Mouse (Mus musculus) forebrain, embryonic 14.5 days (tissue): ENCODE data around the gene Zdhhc1. TPM values are rescaled to one million over a fixed set of nuclear protein-coding genes. Genes with fewer than 3 reads are reported as not detected.

Source experiments
- ATAC-seq: fragments of 200-750 bp; cut with Nextera tagmentation; 2 replicates; pipeline ENCODE4 v1.8.0; 2017; ENCODE audit warnings: mild to moderate bottlenecking, moderate library complexity
- DNase-seq: peaks from one replicate; pipeline ENCODE4 v3.0.0-alpha.2; 2015; ENCODE audit warnings: low spot score
- H3K27ac ChIP-seq: fragments of 300-500 bp; sonication (generic); 2 replicates; pipeline ENCODE4 v1.5.1; 2014; ENCODE audit warnings: low read depth, mild to moderate bottlenecking, control low read depth, low read length, moderate library complexity
- H3K27me3 ChIP-seq: fragments of 300-500 bp; sonication (generic); replicated peaks from 2 replicates; pipeline ENCODE4 v1.6.1; 2014; ENCODE audit warnings: low read length, control low read depth, mixed read lengths; ENCODE audit not compliant: control insufficient read depth, insufficient read depth
- H3K36me3 ChIP-seq: fragments of 300-500 bp; sonication (generic); 2 replicates; pipeline ENCODE4 v1.6.1; 2014; ENCODE audit warnings: low read length, control low read depth; ENCODE audit not compliant: control insufficient read depth, insufficient read depth
- H3K4me1 ChIP-seq: fragments of 300-500 bp; sonication (generic); 2 replicates; pipeline ENCODE4 v1.6.1; 2014; ENCODE audit warnings: antibody characterized with exemption, low read length, control low read depth; ENCODE audit not compliant: control insufficient read depth, insufficient read depth
- H3K4me2 ChIP-seq: fragments of 300-500 bp; sonication (generic); 2 replicates; pipeline ENCODE4 v1.6.1; 2014; ENCODE audit warnings: mild to moderate bottlenecking, control low read depth, low read length
- H3K4me3 ChIP-seq: fragments of 300-500 bp; sonication (generic); 2 replicates; pipeline ENCODE4 v1.5.1; 2014; ENCODE audit warnings: low read depth, low read length, control low read depth
- H3K9ac ChIP-seq: fragments of 300-500 bp; sonication (generic); 2 replicates; pipeline ENCODE4 v1.6.1; 2014; ENCODE audit warnings: mild to moderate bottlenecking, low read length, control low read depth, moderate library complexity
- H3K9me3 ChIP-seq: fragments of 300-500 bp; sonication (generic); replicated peaks from 2 replicates; pipeline ENCODE4 v1.6.1; 2016; ENCODE audit warnings: low read length, control low read depth, mixed read lengths; ENCODE audit not compliant: control insufficient read depth
- WGBS: fragments of 180-500 bp; shearing (Covaris S2); extraction: QIAGEN DNeasy Blood & Tissue Kit; methylation state at CpG from one replicate; pipeline ENCODE4 v1.1.7; 2014; 5-methylcytosine and 5-hydroxymethylcytosine counted together
- polyA plus RNA-seq: library from polyadenylated mRNA; unstranded; fragments of >200 nt; fragmentation: Nextera tagmentation; extraction: Ambion mirVana; gene quantifications from 2 replicates; pipeline ENCODE4 v1.2.1, GENCODE M21; 2014

Zdhhc1 gene
- polyA plus RNA-seq: 15.5 and 22.0 TPM in 2 replicates

DNA sequence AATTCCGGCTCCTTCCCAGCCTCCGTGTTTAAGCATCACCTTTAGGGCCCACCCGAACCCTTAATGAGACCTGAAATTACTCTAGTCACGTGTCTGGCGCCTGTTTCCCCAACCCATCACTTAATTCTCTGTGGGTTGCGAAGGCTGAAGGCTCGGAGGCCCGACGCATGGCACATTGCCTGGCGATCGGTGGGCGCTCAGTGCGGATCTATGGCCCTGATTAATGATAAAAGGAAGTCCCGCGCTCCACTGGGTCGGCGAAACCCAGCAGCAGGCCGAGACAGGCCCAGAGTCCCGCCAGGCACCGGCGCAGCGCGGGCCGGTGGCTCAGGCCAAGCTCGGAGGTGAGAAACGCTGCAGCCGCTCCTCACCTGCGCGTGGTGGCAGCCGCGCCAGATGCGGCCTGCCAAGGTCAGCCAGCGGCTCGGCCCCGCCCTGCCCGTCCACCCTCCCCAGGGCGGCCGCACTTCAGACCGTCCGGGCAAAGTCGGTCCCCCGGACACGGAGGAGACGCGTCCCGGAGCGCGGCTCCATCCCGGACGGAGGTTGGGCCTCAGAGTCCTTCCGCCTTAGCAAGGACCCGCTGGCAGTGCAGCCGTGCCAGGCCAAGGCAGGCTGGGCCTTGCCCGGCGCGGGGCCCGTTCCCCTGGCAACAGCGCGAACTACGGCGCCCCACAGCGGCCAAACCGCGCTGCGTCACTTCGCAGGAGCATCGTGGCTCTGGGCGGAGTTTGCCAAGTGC lies at the start of gene Zdhhc1:
TSS of gene Zdhhc1 (minus strand) at position 464 of the 742 bp plus-strand sequence.
- Histone ChIP-seq H3K9ac (peak within 1 kb of the TSS; percentile 86), H3K27ac (peak within 1 kb of the TSS; percentile 72), H3K4me1 (peaks cover 4% of the 10 kb centered on the region; the same call in 1 of the 2 replicates), H3K4me2 (peak within 1 kb of the TSS; percentile 96), H3K4me3 (peak within 1 kb of the TSS; percentile 71), H3K27me3 (no peaks in the 10 kb centered on the region), H3K9me3 (no peaks in the 10 kb centered on the region), H3K36me3 (no peaks in the 10 kb centered on the region)
- peak; percentile 86 for DNase-seq
- WGBS: under 1% methylated on average over 64 of the region's 68 CpGs
- peak; percentile 93 for ATAC-seq

DNA sequence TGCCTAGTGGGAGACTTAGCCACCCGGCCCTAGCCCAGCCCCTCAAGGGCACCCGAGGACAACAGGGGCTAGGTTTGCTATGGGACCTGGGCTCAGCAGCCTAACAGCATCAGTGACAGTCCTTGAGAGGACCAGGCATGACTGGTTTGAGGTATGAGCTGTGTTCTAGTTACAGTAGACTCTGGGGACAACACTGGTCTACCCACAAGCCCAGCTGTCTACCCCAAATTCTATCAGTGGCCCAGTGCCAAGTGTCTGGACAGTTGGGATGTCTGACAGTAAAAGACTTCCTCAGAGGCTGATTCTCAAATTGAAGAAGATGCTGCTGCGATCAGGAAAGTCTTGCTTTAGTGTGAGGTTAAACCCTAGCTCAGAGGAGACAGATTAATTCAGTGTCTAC lies 48.5 kb upstream of the Zdhhc1 start:
- 86% methylated on average over 3 of the region's 3 CpGs for WGBS
- ATAC-seq (no peak), DNase-seq (no peak)
- Histone ChIP-seq H3K36me3 (no peaks in the 10 kb centered on the region), H3K9ac (no peak overlapping the region), H3K27me3 (no peaks in the 10 kb centered on the region), H3K9me3 (no peaks in the 10 kb centered on the region), H3K27ac (no peak overlapping the region), H3K4me3 (no peak overlapping the region), H3K4me2 (no peak overlapping the region), H3K4me1 (no peaks in the 10 kb centered on the region)

- no peak for ATAC-seq
- no peaks in the 10 kb centered on the region for H3K9me3 ChIP-seq
- H3K4me2 ChIP-seq: no peak overlapping the region
- H3K9ac ChIP-seq: no peak overlapping the region
- no peaks in the 10 kb centered on the region for H3K36me3 ChIP-seq
- no peaks in the 10 kb centered on the region for H3K27me3 ChIP-seq
- no peak overlapping the region for H3K4me3 ChIP-seq
- H3K27ac ChIP-seq: 0 out of 2 replicates have a peak overlapping the region, but pooled peaks have one; percentile 22
- no peaks in the 10 kb centered on the region for H3K4me1 ChIP-seq
- no peak for DNase-seq
- WGBS: 66% methylated on average over 7 of the region's 7 CpGs
These were observed 48.0 kb upstream of the Zdhhc1 start for GRCm38 (mm10) chr8:105544544-105545205.

DNA sequence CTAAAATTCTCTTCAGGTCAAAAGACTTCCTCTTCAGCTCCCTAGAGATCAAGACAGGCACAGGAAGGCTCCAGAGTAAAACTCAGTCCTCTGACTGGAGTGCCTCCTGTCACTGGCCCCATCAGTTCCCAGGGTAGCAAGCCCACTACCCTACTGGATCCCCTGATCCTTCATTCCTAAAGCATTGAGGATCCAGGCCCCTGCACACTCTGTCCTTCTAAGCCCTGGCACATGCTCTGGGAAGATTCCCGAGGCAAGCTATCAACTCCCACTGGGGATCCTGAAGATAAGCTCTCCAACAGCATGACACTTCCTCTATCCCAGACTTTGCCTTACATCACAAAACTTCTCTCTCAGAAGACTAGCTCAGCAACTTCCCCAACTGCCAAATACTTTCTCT lies 47.0 kb upstream of the Zdhhc1 start:
- Histone ChIP-seq H3K4me2 (no peak overlapping the region), H3K36me3 (peaks cover 8% of the 10 kb centered on the region), H3K4me3 (no peak overlapping the region), H3K9ac (no peak overlapping the region), H3K27me3 (no peaks in the 10 kb centered on the region), H3K9me3 (no peaks in the 10 kb centered on the region), H3K4me1 (no peaks in the 10 kb centered on the region), H3K27ac (no peak overlapping the region)
- ATAC-seq (no peak), DNase-seq (no peak)
- 78% methylated on average over 1 of the region's 1 CpGs for WGBS

DNA sequence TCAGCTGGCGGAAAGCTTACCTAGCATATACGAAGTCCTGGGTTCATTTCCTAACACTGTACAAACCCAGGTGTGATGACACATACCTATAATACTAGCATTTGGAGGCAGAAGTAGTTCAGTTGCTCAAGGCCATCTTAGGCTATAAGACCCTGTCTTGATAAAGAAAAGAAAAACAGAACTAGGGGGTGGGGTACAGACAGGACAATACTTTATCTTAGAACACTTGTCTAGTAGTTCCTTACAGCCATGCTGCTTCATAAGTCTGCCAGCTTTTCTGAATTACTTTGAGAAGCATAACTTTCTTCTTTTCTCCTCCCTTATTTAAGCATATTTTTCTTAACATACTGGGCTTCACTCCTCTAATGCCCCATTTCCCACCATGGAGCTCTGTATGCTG lies 46.1 kb upstream of the Zdhhc1 start:
- Histone ChIP-seq H3K27me3 (no peaks in the 10 kb centered on the region), H3K4me3 (no peak overlapping the region), H3K9me3 (no peaks in the 10 kb centered on the region), H3K36me3 (peaks cover 16% of the 10 kb centered on the region), H3K4me2 (no peak overlapping the region), H3K4me1 (no peaks in the 10 kb centered on the region), H3K9ac (no peak overlapping the region), H3K27ac (no peak overlapping the region)
- 95% methylated on average over 2 of the region's 2 CpGs for WGBS
- DNase-seq (no peak), ATAC-seq (no peak)

DNA sequence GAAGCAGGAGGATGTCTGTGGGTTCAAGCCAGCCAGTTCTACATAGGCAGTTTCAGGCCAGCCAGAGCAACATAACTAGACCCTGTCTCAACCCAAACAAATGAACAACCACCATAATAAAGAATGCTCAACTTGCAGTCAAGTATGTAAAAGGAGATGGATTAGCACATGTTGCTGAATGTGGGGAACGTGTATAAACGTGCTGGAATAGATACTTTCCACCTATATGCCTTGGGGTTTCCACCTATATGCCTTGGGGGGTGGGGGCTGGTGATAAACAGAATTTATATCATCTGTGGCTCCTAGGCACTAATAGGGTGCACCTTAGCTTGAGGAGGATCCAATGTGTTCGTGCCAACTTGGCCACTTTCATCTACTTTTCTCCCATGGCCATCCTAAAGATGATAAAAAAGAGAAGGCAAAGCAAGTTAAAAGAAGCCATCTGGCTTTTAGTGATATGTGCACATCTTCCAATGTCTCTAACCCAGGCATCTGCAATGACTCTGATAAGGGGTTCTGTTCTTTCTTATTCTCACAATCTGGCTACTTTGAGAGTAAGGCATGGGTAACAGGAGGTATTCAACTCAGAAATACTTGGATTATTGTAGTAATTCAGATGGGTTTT lies 45.4 kb upstream of the Zdhhc1 start:
- no peaks in the 10 kb centered on the region for H3K4me1 ChIP-seq
- ATAC-seq: no peak
- H3K9ac ChIP-seq: no peak overlapping the region
- 75% methylated on average over 3 of the region's 3 CpGs for WGBS
- no peak for DNase-seq
- H3K27ac ChIP-seq: no peak overlapping the region
- no peaks in the 10 kb centered on the region for H3K27me3 ChIP-seq
- no peak overlapping the region for H3K4me3 ChIP-seq
- H3K9me3 ChIP-seq: no peaks in the 10 kb centered on the region
- no peak overlapping the region for H3K4me2 ChIP-seq
- H3K36me3 ChIP-seq: peaks cover 23% of the 10 kb centered on the region

- no peak overlapping the region for H3K27ac ChIP-seq
- no peak overlapping the region for H3K4me2 ChIP-seq
- ATAC-seq: no peak
- WGBS: 89% methylated on average over 4 of the region's 4 CpGs
- H3K27me3 ChIP-seq: no peaks in the 10 kb centered on the region
- H3K9ac ChIP-seq: no peak overlapping the region
- DNase-seq: no peak
- no peak overlapping the region for H3K4me3 ChIP-seq
- no peaks in the 10 kb centered on the region for H3K4me1 ChIP-seq
- H3K9me3 ChIP-seq: no peaks in the 10 kb centered on the region
- peaks cover 40% of the 10 kb centered on the region for H3K36me3 ChIP-seq
These were observed 42.2 kb upstream of the Zdhhc1 start for GRCm38 (mm10) chr8:105538940-105539339.

GRCm38 (mm10) chr8:105537011-105537677 lies 40.4 kb upstream of the Zdhhc1 start:
- no peaks in the 10 kb centered on the region for H3K4me1 ChIP-seq
- H3K27ac ChIP-seq: no peak overlapping the region
- H3K36me3 ChIP-seq: peaks cover 40% of the 10 kb centered on the region
- WGBS: 93% methylated on average over 6 of the region's 6 CpGs
- H3K4me3 ChIP-seq: no peak overlapping the region
- no peak overlapping the region for H3K9ac ChIP-seq
- H3K4me2 ChIP-seq: no peak overlapping the region
- DNase-seq: no peak
- H3K27me3 ChIP-seq: no peaks in the 10 kb centered on the region
- no peaks in the 10 kb centered on the region for H3K9me3 ChIP-seq
- ATAC-seq: no peak
